Mouse (Mus musculus) midbrain, embryonic 16.5 days (tissue): ENCODE data around the gene 4930412O13Rik. TPM values are rescaled to one million over a fixed set of nuclear protein-coding genes. Genes with fewer than 3 reads are reported as not detected.
A peak's percentile ranks its signal among the peaks of the same experiment; 100 is the strongest.

Source experiments
- ATAC-seq: fragments of 200-750 bp; cut with Nextera tagmentation; 2 replicates; pipeline ENCODE4 v1.8.0; 2017; ENCODE audit warnings: moderate TSS enrichment
- H3K27ac ChIP-seq: fragments of 300-500 bp; sonication (generic); 2 replicates; pipeline ENCODE4 v1.5.1; 2014; ENCODE audit warnings: mild to moderate bottlenecking, low read length, mixed read lengths
- H3K27me3 ChIP-seq: fragments of 300-500 bp; sonication (generic); 2 replicates; pipeline ENCODE4 v1.6.1; 2014; ENCODE audit warnings: low read depth, low read length, mixed read lengths; ENCODE audit not compliant: control insufficient read depth, insufficient read depth
- H3K36me3 ChIP-seq: fragments of 300-500 bp; sonication (generic); 2 replicates; pipeline ENCODE4 v1.6.1; 2014; ENCODE audit warnings: mild to moderate bottlenecking, low read length, moderate library complexity, mixed read lengths; ENCODE audit not compliant: control insufficient read depth, insufficient read depth
- H3K4me1 ChIP-seq: fragments of 300-500 bp; sonication (generic); 2 replicates; pipeline ENCODE4 v1.6.1; 2014; ENCODE audit warnings: mild to moderate bottlenecking, low read length, mixed read lengths; ENCODE audit not compliant: control insufficient read depth, insufficient read depth
- H3K4me2 ChIP-seq: fragments of 300-500 bp; sonication (generic); 2 replicates; pipeline ENCODE4 v1.6.1; 2014; ENCODE audit warnings: mild to moderate bottlenecking, low read length, mixed read lengths
- H3K4me3 ChIP-seq: fragments of 300-500 bp; sonication (generic); 2 replicates; pipeline ENCODE4 v1.5.1; 2014; ENCODE audit warnings: low read depth, mild to moderate bottlenecking, low read length, moderate library complexity, mixed read lengths
- H3K9ac ChIP-seq: fragments of 300-500 bp; sonication (generic); 2 replicates; pipeline ENCODE4 v1.6.1; 2014; ENCODE audit warnings: low read depth, low read length, mixed read lengths
- H3K9me3 ChIP-seq: fragments of 300-500 bp; sonication (generic); replicated peaks from 2 replicates; pipeline ENCODE4 v1.6.1; 2014; ENCODE audit warnings: mild to moderate bottlenecking, low read length, mixed read lengths; ENCODE audit not compliant: control insufficient read depth, poor library complexity, severe bottlenecking
- WGBS: fragments of 180-500 bp; shearing (Covaris S2); extraction: QIAGEN DNeasy Blood & Tissue Kit; methylation state at CpG from one replicate; pipeline ENCODE4 v1.1.7; 2014; 5-methylcytosine and 5-hydroxymethylcytosine counted together
- polyA plus RNA-seq: library from polyadenylated mRNA; unstranded; fragments of >200 nt; fragmentation: Nextera tagmentation; extraction: Ambion mirVana; gene quantifications from 2 replicates; pipeline ENCODE4 v1.2.1, GENCODE M21; 2015

4930412O13Rik gene
- 1.1 and 1.6 TPM in 2 replicates for polyA plus RNA-seq

- 1% methylated on average over 33 of the region's 35 CpGs for WGBS
- peak within 1 kb of the TSS; percentile 47 for H3K4me3 ChIP-seq
- H3K36me3 ChIP-seq: no peaks in the 10 kb centered on the region
- peaks cover 13% of the 10 kb centered on the region; the same call in 1 of the 2 replicates for H3K4me1 ChIP-seq
- H3K27me3 ChIP-seq: peaks cover 15% of the 10 kb centered on the region
- H3K4me2 ChIP-seq: peak within 1 kb of the TSS; percentile 68
- peak within 1 kb of the TSS; percentile 85 for H3K27ac ChIP-seq
- no peaks in the 10 kb centered on the region for H3K9me3 ChIP-seq
- H3K9ac ChIP-seq: peak within 1 kb of the TSS; percentile 61
- no peak for ATAC-seq
These were observed at the start of gene 4930412O13Rik for GRCm38 (mm10) chr2:9881051-9881591. TSS of gene 4930412O13Rik (plus strand) at chr2:9881252.

GRCm38 (mm10) chr2:9833712-9834111 lies 47.3 kb upstream of the 4930412O13Rik start:
- Histone ChIP-seq H3K36me3 (no peaks in the 10 kb centered on the region), H3K4me2 (no peak overlapping the region), H3K9me3 (no peaks in the 10 kb centered on the region), H3K9ac (no peak overlapping the region), H3K4me3 (no peak overlapping the region), H3K4me1 (no peaks in the 10 kb centered on the region), H3K27me3 (no peaks in the 10 kb centered on the region), H3K27ac (no peak overlapping the region)
- 92% methylated on average over 7 of the region's 7 CpGs for WGBS
- no peak for ATAC-seq

- no peaks in the 10 kb centered on the region for H3K9me3 ChIP-seq
- H3K9ac ChIP-seq: no peak overlapping the region
- no peak for ATAC-seq
- no peaks in the 10 kb centered on the region for H3K27me3 ChIP-seq
- no peaks in the 10 kb centered on the region for H3K36me3 ChIP-seq
- H3K4me3 ChIP-seq: no peak overlapping the region
- H3K4me2 ChIP-seq: no peak overlapping the region
- no peak overlapping the region for H3K27ac ChIP-seq
- WGBS: 72% methylated on average over 7 of the region's 7 CpGs
- H3K4me1 ChIP-seq: no peaks in the 10 kb centered on the region
These were observed 45.9 kb upstream of the 4930412O13Rik start for GRCm38 (mm10) chr2:9835195-9835594.

GRCm38 (mm10) chr2:9852851-9853576 lies 28.0 kb upstream of the 4930412O13Rik start:
- Histone ChIP-seq H3K9me3 (no peaks in the 10 kb centered on the region), H3K4me2 (peak overlapping the region; percentile 24), H3K36me3 (no peaks in the 10 kb centered on the region), H3K4me3 (no peak overlapping the region), H3K27me3 (no peaks in the 10 kb centered on the region), H3K27ac (no peak overlapping the region), H3K4me1 (peaks cover 3% of the 10 kb centered on the region; the same call in 1 of the 2 replicates), H3K9ac (peak overlapping the region; percentile 17; the same call in 1 of the 2 replicates)
- WGBS: 27% methylated on average over 13 of the region's 13 CpGs
- ATAC-seq: peak; percentile 67

GRCm38 (mm10) chr2:9855861-9856260 lies 25.2 kb upstream of the 4930412O13Rik start:
- Histone ChIP-seq H3K36me3 (no peaks in the 10 kb centered on the region), H3K27ac (no peak overlapping the region), H3K4me2 (no peak overlapping the region), H3K9me3 (no peaks in the 10 kb centered on the region), H3K4me1 (peaks cover 3% of the 10 kb centered on the region; the same call in 1 of the 2 replicates), H3K9ac (no peak overlapping the region), H3K4me3 (no peak overlapping the region), H3K27me3 (no peaks in the 10 kb centered on the region)
- no peak for ATAC-seq
- 30% methylated on average over 4 of the region's 4 CpGs for WGBS

- Histone ChIP-seq H3K27me3 (no peaks in the 10 kb centered on the region), H3K4me1 (no peaks in the 10 kb centered on the region), H3K36me3 (no peaks in the 10 kb centered on the region), H3K4me2 (no peak overlapping the region), H3K9me3 (no peaks in the 10 kb centered on the region), H3K27ac (no peak overlapping the region), H3K4me3 (no peak overlapping the region), H3K9ac (no peak overlapping the region)
- 83% methylated on average over 5 of the region's 5 CpGs for WGBS
- no peak for ATAC-seq
These were observed 20.4 kb upstream of the 4930412O13Rik start for GRCm38 (mm10) chr2:9860698-9861097.

GRCm38 (mm10) chr2:9867092-9867825 lies 13.8 kb upstream of the 4930412O13Rik start:
- H3K4me2 ChIP-seq: no peak overlapping the region

GRCm38 (mm10) chr2:9871141-9871716 lies 9.8 kb upstream of the 4930412O13Rik start:
- H3K27me3 ChIP-seq: peaks cover 30% of the 10 kb centered on the region
- ATAC-seq: no peak
- H3K4me3 ChIP-seq: peak overlapping the region; percentile 47
- peak overlapping the region; percentile 43 for H3K9ac ChIP-seq
- peak overlapping the region; percentile 70 for H3K27ac ChIP-seq
- no peaks in the 10 kb centered on the region for H3K36me3 ChIP-seq
- H3K9me3 ChIP-seq: no peaks in the 10 kb centered on the region
- H3K4me1 ChIP-seq: 0 out of 2 replicates have a peak, but pooled peaks cover 5% of the 10 kb centered on the region
- H3K4me2 ChIP-seq: peak overlapping the region; percentile 68
- 20% methylated on average over 4 of the region's 4 CpGs for WGBS

More at GRCm38 (mm10) chr2:9867092-9867825, 13.8 kb upstream of the 4930412O13Rik start:
- ATAC-seq: no peak
- Histone ChIP-seq H3K27ac (no peak overlapping the region), H3K4me3 (no peak overlapping the region), H3K9ac (no peak overlapping the region), H3K36me3 (no peaks in the 10 kb centered on the region), H3K4me1 (0 out of 2 replicates have a peak, but pooled peaks cover 2% of the 10 kb centered on the region), H3K9me3 (no peaks in the 10 kb centered on the region), H3K27me3 (peaks cover 15% of the 10 kb centered on the region)
- WGBS: 74% methylated on average over 12 of the region's 12 CpGs
